ENCODE assay signal across 34 mouse cellular contexts in genomic region chr15:66379626-66380025, GRCm38 (mm10).
"Had no signal": no experiment of that assay in that cellular context is flagged by ENCODE, and none has a peak within 500 bp of the region (broad histone marks: within the 10 kb centered on the region; RNA-seq: fewer than 3 reads in every experiment).

No protein-coding gene starts in this region.

- H3K36me3 ChIP-seq: heart, embryonic 10.5 days; heart, embryonic 12.5 days; heart, embryonic 13.5 days; heart, embryonic 15.5 days; hindbrain, embryonic 10.5 days; hindbrain, embryonic 12.5 days; hindbrain, embryonic 13.5 days; hindbrain, embryonic 15.5 days; intestine, embryonic 15.5 days; kidney, embryonic 15.5 days had no signal

- H3K4me2 ChIP-seq: heart, embryonic 11.5 days; heart, embryonic 12.5 days; heart, embryonic 13.5 days; heart, embryonic 15.5 days; hindbrain, embryonic 12.5 days; hindbrain, embryonic 13.5 days; hindbrain, embryonic 14.5 days; hindbrain, embryonic 15.5 days; intestine, embryonic 15.5 days; kidney, embryonic 15.5 days had no signal

- H3K9ac ChIP-seq: heart, embryonic 12.5 days; heart, embryonic 13.5 days; heart, embryonic 15.5 days; hindbrain, embryonic 12.5 days; hindbrain, embryonic 13.5 days; hindbrain, embryonic 14.5 days; hindbrain, embryonic 15.5 days; intestine, embryonic 15.5 days; kidney, embryonic 15.5 days had no signal

- DNase-seq: heart, postnatal 10 days; heart, postnatal 14 days; heart, postnatal 36 days; heart, postnatal 4 days; kidney, adult 11 months; kidney, adult 18-20 months; kidney, adult 2 months; kidney, adult 8-10 months; kidney, adult 9 months; kidney, postnatal 10 days; kidney, postnatal 14 days; kidney, postnatal 36 days; kidney, postnatal 4 days; layer of hippocampus, adult 9-11 months; layer of hippocampus, postnatal 36 days had no signal

- H3K4me3 ChIP-seq: heart, embryonic 10.5 days; heart, embryonic 12.5 days; heart, embryonic 13.5 days; heart, embryonic 15.5 days; hindbrain, embryonic 10.5 days; hindbrain, embryonic 12.5 days; hindbrain, embryonic 13.5 days; hindbrain, embryonic 15.5 days; intestine, embryonic 15.5 days; kidney, embryonic 15.5 days; layer of hippocampus, adult 2 months had no signal

- H3K27ac ChIP-seq: heart, embryonic 10.5 days; heart, embryonic 13.5 days; heart, embryonic 15.5 days; hindbrain, embryonic 10.5 days; hindbrain, embryonic 12.5 days; hindbrain, embryonic 13.5 days; hindbrain, embryonic 14.5 days; hindbrain, embryonic 15.5 days; hindbrain, postnatal 0 days; intestine, embryonic 15.5 days; kidney, embryonic 15.5 days; kidney, postnatal 0 days; layer of hippocampus, adult 2 months had no signal

- H3K27me3 ChIP-seq: heart, embryonic 12.5 days; heart, embryonic 13.5 days; heart, embryonic 15.5 days; hindbrain, embryonic 12.5 days; hindbrain, embryonic 13.5 days; hindbrain, embryonic 15.5 days; intestine, embryonic 15.5 days; kidney, embryonic 15.5 days had no signal

- H3K9me3 ChIP-seq: heart, embryonic 10.5 days; heart, embryonic 12.5 days; heart, embryonic 13.5 days; heart, embryonic 15.5 days; hindbrain, embryonic 10.5 days; hindbrain, embryonic 12.5 days; hindbrain, embryonic 13.5 days; hindbrain, embryonic 15.5 days; intestine, embryonic 15.5 days; kidney, embryonic 15.5 days had no signal

- ATAC-seq: hindbrain, embryonic 16.5 days; hindbrain, postnatal 0 days; inflammation-experienced regulatory T-cells, adult 6 months; intestine, embryonic 15.5 days; intestine, embryonic 16.5 days; intestine, postnatal 0 days had no signal

- H3K4me1 ChIP-seq: heart, embryonic 10.5 days; heart, embryonic 12.5 days; heart, embryonic 13.5 days; heart, embryonic 15.5 days; hindbrain, embryonic 10.5 days; hindbrain, embryonic 12.5 days; hindbrain, embryonic 13.5 days; hindbrain, embryonic 15.5 days; intestine, embryonic 15.5 days; kidney, embryonic 15.5 days had no signal
